Mouse (Mus musculus): ENCODE measurements around the gene Zfand3.

GRCm38 (mm10) chr17:30122278-30122677 lies 117.7 kb downstream of the Zfand3 start:
- TF ChIP-seq CTCF (IDR thresholded peaks at IDR 0.05; ENCODE audit: low read depth) (no peak), EP300 (IDR thresholded peaks at IDR 0.05; ENCODE audit: low read depth) (peak; percentile 73)

Data from liver, embryonic 14.5 days (tissue).